In genomic region chr2:14341652-14342308, GRCm38 (mm10) we compare ENCODE assay signal across 10 mouse cellular contexts. TPM values are rescaled to one million over a fixed set of nuclear protein-coding genes. Genes with fewer than 3 reads are reported as not detected.
DNase-seq lines count a peak whose midpoint lies in the region; ATAC-seq lines count a peak whose summit lies in the region.
"Had no signal": no experiment of that assay in that cellular context is flagged by ENCODE, and none has a peak within 500 bp of the region (broad histone marks: within the 10 kb centered on the region; RNA-seq: fewer than 3 reads in every experiment).

No protein-coding gene starts in this region.

- no peak for ATAC-seq in liver, embryonic 11.5 days (replicated peaks; ENCODE audit: low FRiP score)
- ATAC-seq in midbrain, embryonic 15.5 days (replicated peaks), result peak; percentile 85
- ATAC-seq in erythroid progenitor cell, adult 5-6 weeks (replicated peaks; ENCODE audit: low FRiP score, poor library complexity, severe bottlenecking), result no peak

- intact Hi-C loops in heart, postnatal 36 days (cut with DNase I), result no loop called here

- no peaks in the 10 kb centered on the region for H3K36me3 ChIP-seq in liver, embryonic 11.5 days (ENCODE audit: control insufficient read depth, insufficient read depth, low read length)
- H3K36me3 ChIP-seq in midbrain, embryonic 15.5 days (replicated peaks), result no peaks in the 10 kb centered on the region
- H3K36me3 ChIP-seq: limb, embryonic 12.5 days had no signal

- no peak overlapping the region for H3K9ac ChIP-seq in liver, embryonic 11.5 days (ENCODE audit: low read depth, low read length)
- H3K9ac ChIP-seq in midbrain, embryonic 15.5 days, result no peak overlapping the region
- H3K9ac ChIP-seq: limb, embryonic 12.5 days had no signal

- no peak overlapping the region for H3K4me2 ChIP-seq in liver, embryonic 11.5 days
- no peak overlapping the region for H3K4me2 ChIP-seq in midbrain, embryonic 15.5 days
- H3K4me2 ChIP-seq: limb, embryonic 12.5 days had no signal

- WGBS in liver, embryonic 11.5 days, result 75% methylated on average over 14 of the region's 14 CpGs
- WGBS in midbrain, embryonic 15.5 days, result 73% methylated on average over 14 of the region's 14 CpGs

- DNase-seq in liver, result peak; percentile 9
- DNase-seq in liver, embryonic 11.5 days (ENCODE audit: low spot score), result no peak
- peak; percentile 74 for DNase-seq in fibroblast of lung, adult 2 months (ENCODE audit: low read depth)
- peak; percentile 74 for DNase-seq in heart, postnatal 36 days
- DNase-seq in layer of hippocampus, postnatal 10 days (ENCODE audit: low spot score in 2 of 2), result peak; percentile 70 to 78
- peak; percentile 22 for DNase-seq in urinary bladder, postnatal 10 days (ENCODE audit: low spot score)

- no peaks in the 10 kb centered on the region for H3K4me1 ChIP-seq in liver, embryonic 11.5 days (replicated peaks; ENCODE audit: control insufficient read depth, insufficient read depth, low read length)
- H3K4me1 ChIP-seq in midbrain, embryonic 15.5 days, result no peaks in the 10 kb centered on the region
- H3K4me1 ChIP-seq: limb, embryonic 12.5 days had no signal

- H3K27ac ChIP-seq in liver, embryonic 11.5 days (ENCODE audit: low read depth, low read length), result no peak overlapping the region
- no peak overlapping the region for H3K27ac ChIP-seq in midbrain, embryonic 15.5 days
- H3K27ac ChIP-seq: limb, embryonic 12.5 days had no signal

- no peak overlapping the region for H3K4me3 ChIP-seq in liver, embryonic 11.5 days (ENCODE audit: low read depth, low read length)
- H3K4me3 ChIP-seq in midbrain, embryonic 15.5 days, result no peak overlapping the region
- H3K4me3 ChIP-seq: limb, embryonic 12.5 days had no signal

- H3K27me3 ChIP-seq in liver, embryonic 11.5 days (replicated peaks; ENCODE audit: control insufficient read depth, insufficient read depth, low read length), result no peaks in the 10 kb centered on the region
- no peaks in the 10 kb centered on the region for H3K27me3 ChIP-seq in midbrain, embryonic 15.5 days (replicated peaks)
- H3K27me3 ChIP-seq: limb, embryonic 12.5 days had no signal

- no peaks in the 10 kb centered on the region for H3K9me3 ChIP-seq in liver, embryonic 11.5 days (ENCODE audit: control insufficient read depth, low read length)
- H3K9me3 ChIP-seq in midbrain, embryonic 15.5 days, result no peaks in the 10 kb centered on the region
- H3K9me3 ChIP-seq: limb, embryonic 12.5 days had no signal

RNA-seq across cellular contexts. Expression of gene Slc39a12, which starts 46.3 kb away (rescaled TPM):
- 0.08 TPM in 1 of 2 replicates, not detected in the other for polyA plus RNA-seq in liver, embryonic 11.5 days (2014; fragmentation: Nextera tagmentation; extraction: Ambion mirVana)
- total RNA-seq in heart, postnatal 36 days (2021), result under 1 TPM in 1 of 2 experiments, not detected in 1; 0.22 TPM
- 10 to 100 TPM; 28.1 to 31.1 TPM for total RNA-seq in layer of hippocampus, postnatal 10 days (2021)
- polyA plus RNA-seq in midbrain, embryonic 15.5 days (2015; fragmentation: Nextera tagmentation; extraction: Ambion mirVana), result 2.5 and 3.0 TPM in 2 replicates
- total RNA-seq in erythroid progenitor cell, adult 5-6 weeks (2015; ENCODE audit: low replicate concordance), result not detected in 2 replicates
- total RNA-seq in erythroid progenitor cell, adult 5-6 weeks (2017; ENCODE audit: low replicate concordance), result 0.26 TPM in 1 of 2 replicates, not detected in the other
- total RNA-seq: MEL had no signal
- polyA plus RNA-seq: limb, embryonic 12.5 days had no signal

Comparison
In these comparisons a context has a peak if more than half of its experiments do, and no peak if none do; other contexts are left out.
1. RNA of gene Slc39a12, which starts 46.3 kb away (total RNA-seq): 28.1 to 31.1 TPM in layer of hippocampus, postnatal 10 days; 0.22 TPM in heart, postnatal 36 days and 0.26 TPM in erythroid progenitor cell, adult 5-6 weeks; every median in the first group is over 10 times any median in the second.